Mouse (Mus musculus): ENCODE data around the gene 4930518I15Rik.
A peak's percentile ranks its signal among the peaks of the same experiment; 100 is the strongest.

4930518I15Rik gene

DNA sequence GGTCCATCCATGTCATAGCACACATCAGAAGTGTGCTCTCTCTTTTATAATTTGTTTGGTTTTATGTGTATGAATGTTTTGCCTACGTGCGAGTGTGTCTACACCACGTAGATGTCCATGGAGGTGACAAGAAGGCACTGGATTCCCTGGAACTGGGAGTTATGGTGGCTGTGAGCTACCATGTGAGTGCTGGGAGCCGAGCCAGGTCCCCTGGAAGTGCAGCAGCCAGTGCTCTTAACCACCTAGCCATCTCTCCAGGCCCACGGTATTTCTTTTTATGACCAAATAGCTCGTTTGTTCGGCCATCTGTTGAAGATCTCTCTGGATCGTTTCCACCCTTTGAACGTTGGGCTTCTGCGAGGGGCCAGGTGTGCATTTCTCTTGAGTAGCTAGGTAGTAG lies 14.4 kb downstream of the 4930518I15Rik start:
- no peak for DNase-seq (ENCODE audit: low read depth, low spot score)

DNA sequence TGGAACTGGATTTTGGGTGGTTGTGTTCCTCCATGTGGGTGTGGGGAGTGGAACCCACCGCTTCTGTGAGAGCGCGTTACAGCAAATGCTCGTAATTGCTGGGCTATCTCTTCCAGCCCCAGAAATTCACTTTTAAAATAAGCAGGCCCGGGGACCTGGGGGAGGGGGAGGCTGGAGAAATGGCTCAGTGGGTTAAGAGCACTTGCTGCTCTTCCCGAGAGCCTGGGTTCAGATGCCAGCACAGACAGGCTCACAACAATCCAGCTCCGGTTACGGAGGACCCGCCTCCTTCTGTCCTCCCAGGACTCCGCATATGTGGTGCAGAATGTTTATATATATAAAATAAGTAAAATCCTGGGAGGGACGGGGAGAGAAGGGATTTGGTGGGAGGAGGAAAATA lies 15.0 kb downstream of the 4930518I15Rik start:
- DNase-seq (ENCODE audit: low read depth, low spot score): peak; percentile 47

DNA sequence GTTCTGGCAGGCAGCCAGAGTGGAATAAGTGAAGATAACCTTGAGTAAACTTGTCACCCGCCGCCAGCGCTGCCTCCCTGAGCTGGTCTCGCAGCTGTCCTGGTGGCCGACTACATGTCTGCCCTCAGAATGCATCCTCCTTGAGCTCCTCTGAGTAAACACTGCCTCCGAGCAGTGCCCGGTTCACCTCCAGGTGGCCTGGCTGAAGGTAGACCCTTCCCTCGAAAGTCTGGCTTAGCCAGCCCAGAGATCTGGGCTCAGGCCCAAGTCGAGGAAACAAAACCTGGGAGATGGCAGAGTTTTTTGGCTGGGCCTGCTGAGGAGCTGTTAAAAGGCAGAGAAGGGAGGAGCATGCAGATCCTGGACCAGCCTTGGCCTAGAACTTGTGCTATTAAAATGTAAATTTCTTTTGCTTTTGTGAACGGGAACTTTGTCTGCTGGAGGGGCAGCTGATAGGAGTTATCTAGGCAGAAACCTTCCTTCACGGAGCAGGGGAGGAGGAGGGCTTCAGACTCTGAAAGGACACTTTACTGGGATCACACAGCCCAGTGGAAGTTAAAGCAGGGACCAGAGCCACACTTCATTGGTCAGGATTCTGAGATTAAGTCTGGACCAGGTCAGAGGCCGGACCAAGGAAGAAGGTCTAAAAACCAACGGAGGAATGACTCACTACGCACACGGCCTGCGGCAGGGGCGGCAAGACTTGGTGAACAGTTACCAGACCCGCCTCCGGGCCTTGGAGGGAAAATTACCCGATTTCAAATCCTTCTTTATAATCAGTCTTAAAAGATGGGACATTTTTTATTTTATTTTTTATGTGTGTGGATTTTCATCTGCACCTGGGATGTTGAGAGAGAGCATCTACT lies 15.7 kb downstream of the 4930518I15Rik start:
- DNase-seq (ENCODE audit: low read depth, low spot score): peak; percentile 92

DNA sequence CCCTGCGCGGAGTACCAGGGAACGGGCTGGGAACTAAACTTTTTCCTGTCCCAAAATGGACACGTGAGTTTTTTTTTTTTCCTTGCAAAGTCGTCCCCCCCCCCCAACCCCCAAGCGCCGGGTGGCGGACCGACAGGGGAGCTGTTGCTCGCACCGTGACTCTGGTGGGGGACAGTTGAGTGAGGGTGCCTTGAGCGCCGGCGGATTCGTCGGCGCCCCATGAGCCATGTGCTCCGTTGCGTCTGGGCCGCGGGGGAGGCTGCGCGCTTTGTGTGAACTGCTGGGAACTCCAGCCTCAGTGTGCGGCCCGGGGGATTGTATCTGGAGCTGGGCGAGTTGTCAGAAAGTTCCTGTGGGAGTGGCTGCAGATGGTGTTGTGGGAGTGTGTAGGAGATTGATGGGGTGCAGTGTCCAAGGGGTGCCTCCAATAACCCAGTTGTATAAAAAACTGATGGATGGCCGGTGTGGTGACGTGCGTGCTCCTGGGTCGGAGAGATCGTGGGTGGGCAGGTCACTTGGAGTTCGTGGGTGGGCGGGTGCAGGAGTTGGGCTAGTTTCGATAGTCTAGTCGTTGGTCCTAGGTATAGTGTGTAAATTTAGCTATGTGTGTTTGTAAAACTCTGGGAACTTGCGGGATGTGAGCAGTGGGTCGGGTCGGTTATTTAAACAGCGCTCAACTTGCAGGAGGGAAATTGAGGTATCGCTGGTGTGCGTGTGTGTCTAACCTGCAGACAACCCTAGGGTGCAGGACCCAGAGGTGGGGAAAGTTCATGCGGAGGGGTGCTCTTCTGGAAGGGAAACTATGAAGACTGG lies 16.5 kb downstream of the 4930518I15Rik start:
- peak; percentile 77 for DNase-seq (ENCODE audit: low read depth, low spot score)

DNA sequence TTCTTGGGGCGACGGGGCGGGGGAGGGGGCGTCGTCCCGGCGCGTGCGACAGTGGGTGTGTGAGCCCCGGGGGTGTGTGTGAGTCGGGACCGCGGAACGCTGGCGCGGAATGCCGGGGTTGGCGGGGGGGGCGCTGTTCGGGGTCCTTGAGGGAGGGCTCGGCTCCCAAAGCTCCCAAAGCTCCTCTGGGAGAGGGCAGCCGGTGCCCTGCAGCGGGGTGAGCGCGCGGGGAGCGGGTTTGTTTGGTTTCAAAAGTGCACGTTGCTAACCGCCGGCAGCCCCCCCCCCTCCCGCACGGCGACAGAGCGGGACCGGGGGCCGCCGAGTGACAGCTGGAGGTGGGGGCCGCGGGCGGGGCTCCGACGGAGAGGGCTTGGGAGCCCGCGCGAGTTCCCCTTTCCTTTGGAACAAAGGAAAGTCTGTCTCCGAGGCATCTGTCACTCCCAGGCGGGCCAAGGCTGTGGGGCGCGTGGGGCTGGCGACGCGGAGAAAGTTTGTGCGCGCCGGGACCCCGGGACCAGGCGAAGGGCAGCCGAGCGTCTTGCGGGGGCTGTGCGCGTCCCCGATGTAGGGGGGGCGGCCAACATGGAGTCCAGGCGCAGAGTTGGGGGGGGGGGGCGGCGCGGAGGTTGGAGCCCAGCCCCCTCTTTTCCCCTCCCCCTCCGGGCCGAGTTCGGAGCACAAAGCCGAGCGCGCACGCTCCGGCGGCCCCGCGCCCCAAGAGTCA lies 17.3 kb downstream of the 4930518I15Rik start:
- peak; percentile 73 for DNase-seq (ENCODE audit: low read depth, low spot score)

DNA sequence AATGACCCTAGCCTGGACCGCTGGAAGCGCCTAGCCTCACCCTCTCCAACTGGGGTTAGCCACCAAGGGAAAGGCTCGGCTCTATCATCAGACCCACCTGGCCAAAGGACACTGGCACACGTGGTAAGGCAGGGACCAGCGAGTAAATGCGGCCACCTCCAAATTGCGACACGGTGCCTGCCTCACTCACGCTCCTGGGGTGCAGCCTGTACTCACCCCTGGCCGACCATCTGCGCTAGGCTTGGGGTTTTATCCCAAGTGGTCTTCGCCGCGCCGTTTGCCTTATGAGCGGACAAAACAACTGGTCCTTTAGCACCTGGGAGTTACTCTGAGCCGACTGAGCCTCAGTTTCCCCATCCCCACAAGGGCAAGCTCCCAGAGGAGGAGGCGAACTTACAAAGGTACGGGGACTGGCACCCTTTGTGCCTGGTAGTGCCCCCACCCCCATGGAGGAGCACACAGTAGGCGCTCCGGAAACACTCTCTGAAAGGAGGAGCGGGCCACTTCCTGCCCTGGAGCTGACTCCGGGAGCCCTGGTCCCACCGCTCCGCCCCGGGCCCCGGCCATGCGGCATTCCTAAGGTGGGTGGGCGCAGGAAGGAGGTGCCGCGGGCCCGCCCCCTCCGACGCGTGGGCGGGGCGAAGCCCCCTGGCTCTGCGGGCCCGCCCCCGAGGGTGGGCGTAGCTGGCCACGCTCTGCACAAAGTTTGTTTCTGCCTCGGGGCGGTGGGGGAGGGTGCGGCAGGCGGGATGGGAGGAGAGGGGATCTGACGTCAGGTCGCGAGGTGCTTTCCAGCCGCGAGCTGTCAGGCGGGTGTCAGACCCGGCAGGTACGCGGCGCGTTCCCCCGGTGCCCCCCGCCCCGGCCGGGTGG lies 18.2 kb downstream of the 4930518I15Rik start, which contains the start of gene Tgif2:
Gene Tgif2, plus strand, starts transcription at position 689 of the 873 bp plus-strand sequence.
- DNase-seq (ENCODE audit: low read depth, low spot score): peak; percentile 97

DNA sequence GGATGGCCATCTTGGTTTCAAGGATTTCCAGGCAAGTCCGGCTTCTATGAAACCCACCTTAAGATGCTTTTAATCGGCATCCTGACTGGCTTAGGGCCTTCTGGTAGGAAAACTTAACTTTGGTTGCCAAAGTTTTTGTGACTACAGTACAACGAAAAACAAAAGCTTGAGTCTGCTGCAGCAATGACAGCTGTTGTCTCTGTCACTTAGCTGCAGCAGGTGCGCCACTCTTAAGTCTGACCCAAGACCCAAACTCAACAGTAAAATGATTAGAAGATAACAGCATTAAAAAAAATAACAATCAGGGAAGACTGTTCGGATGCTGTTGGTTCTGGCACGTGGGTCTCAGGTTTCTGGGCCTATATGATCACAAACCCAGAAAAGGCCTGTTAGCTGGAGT lies 18.9 kb downstream of the 4930518I15Rik start:
- no peak for DNase-seq (ENCODE audit: low read depth, low spot score)

DNA sequence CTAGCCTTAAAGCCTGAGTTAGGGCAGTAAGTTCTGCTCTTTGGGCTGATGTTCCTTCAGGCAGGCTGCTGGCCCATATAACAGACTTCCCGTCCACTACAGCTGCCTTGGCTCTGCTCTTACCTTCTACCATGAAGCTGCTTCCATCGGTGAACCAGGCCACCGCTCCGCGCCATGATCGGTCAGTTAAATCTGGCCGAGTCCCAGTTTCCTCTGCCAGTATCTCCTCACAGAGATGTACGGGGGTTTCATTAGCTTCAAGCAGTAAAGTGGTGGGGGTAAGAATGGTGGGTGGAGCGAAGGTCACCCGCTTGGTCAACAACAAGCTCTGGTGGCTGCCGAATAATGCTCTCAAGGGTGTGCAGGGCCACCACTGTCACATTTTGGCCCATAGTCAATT lies 23.4 kb downstream of the 4930518I15Rik start:
- DNase-seq (ENCODE audit: low read depth, low spot score): no peak

DNA sequence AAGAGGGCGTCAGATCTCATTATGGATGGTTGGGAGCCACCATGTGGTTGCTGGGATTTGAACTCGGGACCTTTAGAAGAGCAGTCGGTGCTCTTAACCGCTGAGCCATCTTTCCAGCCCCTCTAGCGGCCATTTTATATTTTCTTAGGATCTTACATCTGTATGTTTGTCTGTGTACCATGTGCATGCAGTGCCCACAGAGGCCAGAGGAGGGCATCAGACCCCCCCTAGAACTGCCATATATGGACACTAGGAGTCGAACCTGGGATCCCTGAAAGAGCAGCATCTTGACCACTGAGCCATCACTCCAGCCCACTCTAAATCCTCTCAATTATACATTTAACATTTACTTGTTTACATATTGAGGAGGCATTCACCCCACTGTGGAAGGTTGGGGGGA lies 32.6 kb downstream of the 4930518I15Rik start:
- peak; percentile 88 for DNase-seq (ENCODE audit: low read depth, low spot score)

DNA sequence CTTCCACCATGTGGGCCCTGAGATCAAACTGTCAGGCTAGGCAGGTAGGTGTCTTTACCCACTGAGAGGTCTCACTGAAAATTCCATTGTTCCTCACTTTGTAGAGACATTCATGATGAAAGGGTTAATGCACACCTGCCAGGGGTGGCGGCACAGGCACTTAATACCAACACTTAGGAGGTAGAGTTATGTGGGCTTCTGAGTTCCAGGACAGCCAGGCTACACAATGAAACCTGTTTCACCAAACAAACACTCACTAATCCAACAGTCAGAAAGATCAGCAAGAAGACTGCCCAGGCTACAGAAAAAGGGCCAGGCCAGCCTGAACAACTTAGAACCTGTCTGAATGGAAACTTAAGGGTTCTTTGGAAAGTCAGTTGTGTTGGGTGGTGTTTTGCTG lies 41.6 kb downstream of the 4930518I15Rik start:
- DNase-seq (ENCODE audit: low read depth, low spot score): no peak

DNA sequence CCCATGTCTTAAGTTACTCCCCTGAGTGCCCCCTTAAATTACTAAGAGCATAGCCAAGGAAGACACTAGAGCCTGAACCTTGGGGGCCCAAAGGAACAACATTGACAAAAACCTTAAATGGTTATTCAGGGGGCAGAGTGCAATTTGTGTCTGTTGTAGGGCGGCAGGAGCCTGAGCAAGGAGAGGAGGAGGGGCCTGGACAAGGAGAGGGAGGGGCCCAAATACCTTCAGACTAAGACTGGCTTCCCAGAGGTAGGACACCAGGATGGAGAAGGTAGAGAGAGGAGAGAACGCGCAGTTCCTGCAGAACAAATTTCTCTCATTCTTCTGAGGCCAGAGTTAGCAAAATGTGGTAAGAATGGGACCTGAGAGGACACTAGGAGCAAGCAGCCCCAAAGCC lies 42.3 kb downstream of the 4930518I15Rik start:
- no peak for DNase-seq (ENCODE audit: low read depth, low spot score)

DNA sequence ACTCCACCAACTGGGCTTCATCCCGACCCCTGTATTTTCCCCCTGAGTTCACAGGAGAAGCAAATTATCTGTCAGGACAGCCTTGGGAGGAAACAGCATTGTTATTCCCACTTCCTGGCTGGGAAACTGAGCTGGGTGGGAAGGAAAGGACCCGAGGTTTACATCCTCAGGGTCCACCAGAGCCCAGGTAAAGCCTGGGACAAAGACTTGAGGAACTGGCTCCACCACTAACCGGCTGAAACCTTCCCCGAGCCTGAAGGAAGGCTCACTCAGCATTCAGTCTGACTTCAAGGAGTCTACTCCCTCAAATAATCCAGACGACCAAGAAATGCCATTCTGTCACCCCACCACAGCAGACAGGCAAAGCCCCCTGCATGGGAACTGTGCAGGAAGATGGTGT lies 42.9 kb downstream of the 4930518I15Rik start:
- no peak for DNase-seq (ENCODE audit: low read depth, low spot score)

DNA sequence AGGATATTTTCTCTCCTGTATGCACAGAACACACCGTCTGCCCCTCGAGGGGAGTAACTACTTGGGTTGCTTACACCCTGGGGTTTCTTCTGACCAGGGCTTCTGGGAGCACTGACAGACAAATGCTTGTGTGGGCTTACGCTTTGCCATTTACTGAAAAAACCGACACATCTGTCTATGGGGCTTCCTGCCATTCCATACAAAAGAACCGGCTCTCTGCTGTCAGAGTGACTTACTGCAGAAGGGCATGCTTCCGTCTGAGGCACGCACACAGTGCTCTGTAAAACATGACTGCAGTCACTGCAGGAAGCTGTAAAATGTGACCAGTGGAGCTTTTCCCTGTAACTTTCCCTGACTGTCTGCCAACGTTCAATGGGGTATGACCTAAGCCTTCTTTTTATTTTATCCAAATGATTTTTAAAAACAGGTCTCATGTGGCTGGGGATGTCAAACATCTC lies 43.4 kb downstream of the 4930518I15Rik start:
- no peak for DNase-seq (ENCODE audit: low read depth, low spot score)

DNA sequence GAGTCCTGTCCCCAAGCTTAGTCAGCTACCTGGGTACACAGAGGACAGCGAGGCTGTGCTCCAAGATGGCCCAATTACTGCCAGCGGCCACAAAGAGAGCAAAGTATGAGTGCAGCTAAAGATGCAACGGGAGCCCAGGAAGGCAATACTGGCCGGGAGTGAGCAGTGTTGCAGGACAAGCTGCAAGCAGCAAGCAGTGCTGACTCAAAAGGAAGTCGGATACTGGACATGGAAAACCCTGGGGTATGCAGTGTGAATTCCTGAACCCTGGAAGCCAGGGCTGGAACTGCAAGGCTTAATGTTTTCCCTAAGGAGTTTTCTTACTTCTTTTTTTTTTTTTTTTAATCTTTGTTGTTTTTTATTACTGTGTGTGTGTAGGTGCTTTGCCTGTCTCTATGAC lies 46.2 kb downstream of the 4930518I15Rik start:
- no peak for DNase-seq (ENCODE audit: low read depth, low spot score)

DNA sequence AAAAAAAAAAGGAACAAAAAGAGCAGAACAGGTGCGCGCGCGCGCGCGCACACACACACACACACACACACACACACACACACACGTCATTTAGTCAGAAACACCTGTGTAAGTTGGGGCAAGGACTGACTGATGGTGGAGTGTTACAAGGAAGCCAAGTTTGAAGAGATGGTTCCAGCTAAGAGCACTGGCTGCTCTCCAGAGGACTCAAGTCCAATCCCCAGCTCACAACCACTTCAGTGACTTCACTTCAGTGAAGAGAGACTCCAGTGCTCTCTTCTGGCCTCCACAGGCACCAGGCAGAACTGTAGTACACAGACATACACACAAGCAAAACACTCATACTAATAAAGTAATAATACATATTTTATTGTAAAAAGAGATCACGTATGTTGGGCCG lies 47.0 kb downstream of the 4930518I15Rik start:
- peak; percentile 26 for DNase-seq (ENCODE audit: low read depth, low spot score)

DNA sequence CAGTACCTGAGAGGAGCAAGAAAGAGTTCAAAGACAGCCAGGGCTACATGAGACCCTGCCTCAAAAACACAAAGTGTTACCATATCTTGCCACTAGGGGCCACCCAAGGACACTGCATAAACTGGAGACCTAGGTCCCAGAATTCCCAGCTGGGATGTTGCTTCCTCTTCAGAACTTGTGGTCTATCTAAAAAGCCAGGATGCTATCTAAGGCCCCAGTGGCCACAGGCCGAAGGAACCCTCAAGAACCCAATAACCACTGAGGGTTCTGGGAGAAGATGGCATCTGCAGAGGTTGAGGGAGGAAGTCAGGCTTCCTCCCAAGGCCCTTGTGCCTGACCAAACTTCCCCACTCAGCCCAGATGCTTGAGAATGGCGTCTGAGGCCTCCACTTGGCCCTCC lies 48.2 kb downstream of the 4930518I15Rik start:
- peak; percentile 89 for DNase-seq (ENCODE audit: low read depth, low spot score)

DNA sequence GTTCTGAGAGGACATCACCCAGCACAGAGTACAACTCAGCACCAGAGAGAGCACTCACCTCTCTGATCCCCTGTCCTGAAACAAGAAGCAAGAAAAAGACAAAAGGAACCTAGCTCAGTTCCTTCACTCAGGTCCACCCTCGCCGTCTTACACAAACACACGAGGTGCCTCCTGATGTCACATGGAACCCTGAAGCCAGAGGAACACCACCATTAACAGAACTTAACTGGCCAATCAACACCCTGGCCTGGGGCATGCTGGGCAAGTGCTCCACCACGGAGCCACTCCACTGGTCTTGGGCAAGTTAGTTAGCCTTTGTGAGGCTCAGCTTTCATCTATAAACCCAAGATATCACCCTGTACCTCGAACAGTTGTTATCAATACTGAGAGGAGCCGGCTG lies 50.9 kb downstream of the 4930518I15Rik start:
- DNase-seq (ENCODE audit: low read depth, low spot score): no peak
